Mouse (Mus musculus): ENCODE results near the gene Smg6. TPM values are rescaled to one million over a fixed set of nuclear protein-coding genes. Genes with fewer than 3 reads are reported as not detected.

Gene Smg6
- polyA plus RNA-seq, 1 experiment from 2014 or later, result 19.2 TPM

DNA sequence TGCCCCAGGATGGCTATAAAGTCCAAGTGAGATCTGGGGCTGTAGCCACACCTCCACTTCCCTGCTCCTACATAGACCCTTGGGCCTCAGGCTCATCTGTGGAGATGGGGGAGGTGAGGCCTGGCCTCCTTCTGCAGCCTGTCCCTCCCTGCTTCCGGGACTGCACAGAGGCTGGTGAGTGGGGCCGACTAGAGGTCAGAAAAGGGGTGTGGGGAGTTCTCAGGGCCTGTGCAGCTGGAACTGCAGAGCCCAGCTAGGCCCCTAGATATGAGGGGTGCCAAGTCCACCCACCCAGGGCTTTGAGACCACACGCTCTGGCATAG lies 222.2 kb downstream of the Smg6 start:
- H3K4me1 ChIP-seq (replicated peaks; ENCODE audit: control insufficient read depth, insufficient read depth, low read length), result peaks cover 8% of the 10 kb centered on the region
- H3K36me3 ChIP-seq (ENCODE audit: control insufficient read depth, insufficient read depth), result peaks cover 13% of the 10 kb centered on the region
- peak overlapping the region; percentile 43; the same call in 1 of the 2 replicates for H3K27ac ChIP-seq (ENCODE audit: low read length)
- no peak overlapping the region for H3K4me2 ChIP-seq (ENCODE audit: low read length)
- WGBS, result 68% methylated on average over 3 of the region's 3 CpGs
- no peak for ATAC-seq
- no peak overlapping the region for H3K9ac ChIP-seq (replicated peaks; ENCODE audit: low read depth, low read length)
- no peak overlapping the region for H3K4me3 ChIP-seq (replicated peaks; ENCODE audit: low read length)
- H3K9me3 ChIP-seq (ENCODE audit: control insufficient read depth, low read length), result no peaks in the 10 kb centered on the region
- H3K27me3 ChIP-seq (replicated peaks; ENCODE audit: control insufficient read depth, insufficient read depth, low read length), result no peaks in the 10 kb centered on the region

- no peak for ATAC-seq
- 90% methylated on average over 11 of the region's 11 CpGs for WGBS
- Histone ChIP-seq H3K4me1 (replicated peaks; ENCODE audit: control insufficient read depth, insufficient read depth, low read length) (peaks cover 8% of the 10 kb centered on the region), H3K9me3 (ENCODE audit: control insufficient read depth, low read length) (no peaks in the 10 kb centered on the region), H3K27me3 (replicated peaks; ENCODE audit: control insufficient read depth, insufficient read depth, low read length) (no peaks in the 10 kb centered on the region), H3K9ac (replicated peaks; ENCODE audit: low read depth, low read length) (no peak overlapping the region), H3K4me3 (replicated peaks; ENCODE audit: low read length) (no peak overlapping the region), H3K27ac (ENCODE audit: low read length) (peak overlapping the region; percentile 43; the same call in 1 of the 2 replicates), H3K4me2 (ENCODE audit: low read length) (no peak overlapping the region), H3K36me3 (ENCODE audit: control insufficient read depth, insufficient read depth) (peaks cover 9% of the 10 kb centered on the region)
Observed at GRCm38 (mm10) chr11:75148332-75149035, 222.9 kb downstream of the Smg6 start.

- Histone ChIP-seq H3K4me2 (ENCODE audit: low read length) (no peak overlapping the region), H3K27me3 (replicated peaks; ENCODE audit: control insufficient read depth, insufficient read depth, low read length) (no peaks in the 10 kb centered on the region), H3K27ac (ENCODE audit: low read length) (no peak overlapping the region), H3K36me3 (ENCODE audit: control insufficient read depth, insufficient read depth) (0 out of 2 replicates have a peak, but pooled peaks cover 2% of the 10 kb centered on the region), H3K9ac (replicated peaks; ENCODE audit: low read depth, low read length) (no peak overlapping the region), H3K9me3 (ENCODE audit: control insufficient read depth, low read length) (no peaks in the 10 kb centered on the region), H3K4me3 (replicated peaks; ENCODE audit: low read length) (no peak overlapping the region), H3K4me1 (replicated peaks; ENCODE audit: control insufficient read depth, insufficient read depth, low read length) (peaks cover 8% of the 10 kb centered on the region)
- 88% methylated on average over 1 of the region's 1 CpGs for WGBS
- ATAC-seq, result no peak
Observed at GRCm38 (mm10) chr11:75150346-75150745, 224.7 kb downstream of the Smg6 start.

- H3K27me3 ChIP-seq (replicated peaks; ENCODE audit: control insufficient read depth, insufficient read depth, low read length), result no peaks in the 10 kb centered on the region
- H3K4me1 ChIP-seq (replicated peaks; ENCODE audit: control insufficient read depth, insufficient read depth, low read length), result no peaks in the 10 kb centered on the region
- no peak overlapping the region for H3K27ac ChIP-seq (ENCODE audit: low read length)
- H3K9ac ChIP-seq (replicated peaks; ENCODE audit: low read depth, low read length), result no peak overlapping the region
- H3K36me3 ChIP-seq (ENCODE audit: control insufficient read depth, insufficient read depth), result 0 out of 2 replicates have a peak, but pooled peaks cover 2% of the 10 kb centered on the region
- ATAC-seq, result no peak
- no peak overlapping the region for H3K4me3 ChIP-seq (replicated peaks; ENCODE audit: low read length)
- WGBS, result 81% methylated on average over 18 of the region's 18 CpGs
- no peaks in the 10 kb centered on the region for H3K9me3 ChIP-seq (ENCODE audit: control insufficient read depth, low read length)
- no peak overlapping the region for H3K4me2 ChIP-seq (ENCODE audit: low read length)
Observed at GRCm38 (mm10) chr11:75152603-75153557, 227.3 kb downstream of the Smg6 start.

- H3K27me3 ChIP-seq (replicated peaks; ENCODE audit: control insufficient read depth, insufficient read depth, low read length), result no peaks in the 10 kb centered on the region
- 76% methylated on average over 6 of the region's 6 CpGs for WGBS
- no peak overlapping the region for H3K4me2 ChIP-seq (ENCODE audit: low read length)
- no peak overlapping the region for H3K9ac ChIP-seq (replicated peaks; ENCODE audit: low read depth, low read length)
- H3K9me3 ChIP-seq (ENCODE audit: control insufficient read depth, low read length), result no peaks in the 10 kb centered on the region
- ATAC-seq, result no peak
- no peak overlapping the region for H3K27ac ChIP-seq (ENCODE audit: low read length)
- no peaks in the 10 kb centered on the region for H3K4me1 ChIP-seq (replicated peaks; ENCODE audit: control insufficient read depth, insufficient read depth, low read length)
- no peak overlapping the region for H3K4me3 ChIP-seq (replicated peaks; ENCODE audit: low read length)
- H3K36me3 ChIP-seq (ENCODE audit: control insufficient read depth, insufficient read depth), result 0 out of 2 replicates have a peak, but pooled peaks cover 2% of the 10 kb centered on the region
Observed at GRCm38 (mm10) chr11:75154053-75154585, 228.5 kb downstream of the Smg6 start.

GRCm38 (mm10) chr11:75155985-75156384 lies 230.4 kb downstream of the Smg6 start:
- no peak overlapping the region for H3K4me3 ChIP-seq (replicated peaks; ENCODE audit: low read length)
- H3K27ac ChIP-seq (ENCODE audit: low read length), result no peak overlapping the region
- H3K36me3 ChIP-seq (ENCODE audit: control insufficient read depth, insufficient read depth), result peaks cover 2% of the 10 kb centered on the region; the same call in 1 of the 2 replicates
- H3K27me3 ChIP-seq (replicated peaks; ENCODE audit: control insufficient read depth, insufficient read depth, low read length), result no peaks in the 10 kb centered on the region
- H3K4me1 ChIP-seq (replicated peaks; ENCODE audit: control insufficient read depth, insufficient read depth, low read length), result no peaks in the 10 kb centered on the region
- H3K4me2 ChIP-seq (ENCODE audit: low read length), result no peak overlapping the region
- no peak overlapping the region for H3K9ac ChIP-seq (replicated peaks; ENCODE audit: low read depth, low read length)
- H3K9me3 ChIP-seq (ENCODE audit: control insufficient read depth, low read length), result no peaks in the 10 kb centered on the region
- no peak for ATAC-seq
- WGBS, result 85% methylated on average over 6 of the region's 6 CpGs

DNA sequence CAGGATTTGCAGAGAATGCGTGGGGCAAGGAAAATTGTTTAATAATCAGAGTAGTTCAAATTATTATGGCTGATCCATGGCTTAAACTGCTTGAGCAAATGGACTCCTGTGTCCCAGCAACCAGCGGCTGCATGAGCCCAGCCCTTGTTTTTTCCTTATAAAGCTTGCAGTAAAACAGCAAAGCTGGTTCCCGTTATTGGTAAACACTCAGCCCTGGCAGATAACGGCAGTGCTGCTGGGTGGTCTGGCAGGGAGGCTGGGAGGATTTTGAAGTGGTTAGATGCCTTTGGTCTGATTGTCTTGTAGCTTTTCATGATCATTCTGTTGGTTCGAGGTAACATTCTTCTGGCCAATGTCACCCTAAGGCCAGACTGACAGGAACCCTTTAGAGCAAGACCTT lies 230.8 kb downstream of the Smg6 start:
- Histone ChIP-seq H3K4me2 (ENCODE audit: low read length) (no peak overlapping the region), H3K27ac (ENCODE audit: low read length) (no peak overlapping the region), H3K36me3 (ENCODE audit: control insufficient read depth, insufficient read depth) (peaks cover 2% of the 10 kb centered on the region; the same call in 1 of the 2 replicates), H3K9me3 (ENCODE audit: control insufficient read depth, low read length) (no peaks in the 10 kb centered on the region), H3K27me3 (replicated peaks; ENCODE audit: control insufficient read depth, insufficient read depth, low read length) (no peaks in the 10 kb centered on the region), H3K9ac (replicated peaks; ENCODE audit: low read depth, low read length) (no peak overlapping the region), H3K4me3 (replicated peaks; ENCODE audit: low read length) (no peak overlapping the region), H3K4me1 (replicated peaks; ENCODE audit: control insufficient read depth, insufficient read depth, low read length) (no peaks in the 10 kb centered on the region)
- ATAC-seq, result no peak
- WGBS, result 73% methylated on average over 5 of the region's 5 CpGs

DNA sequence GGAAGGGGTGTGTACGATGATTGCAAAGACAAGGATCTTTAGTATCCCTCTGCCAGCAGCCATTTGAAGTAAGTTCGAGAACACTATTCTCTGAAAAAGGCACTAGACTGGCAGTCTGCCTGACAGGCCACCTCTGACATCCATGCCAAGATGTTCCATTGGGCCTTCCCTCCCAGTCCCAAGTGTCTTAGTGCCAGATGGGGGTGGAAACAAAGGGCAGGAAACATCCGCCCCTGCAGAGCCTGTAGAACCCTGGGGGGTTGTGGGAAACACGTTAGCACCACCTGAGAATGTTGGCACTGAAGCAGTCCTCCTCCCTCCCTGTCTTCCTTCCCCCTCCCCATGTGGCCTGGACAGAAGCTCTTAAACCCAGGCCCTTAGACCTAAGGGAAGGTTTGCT lies 231.4 kb downstream of the Smg6 start:
- no peaks in the 10 kb centered on the region for H3K4me1 ChIP-seq (replicated peaks; ENCODE audit: control insufficient read depth, insufficient read depth, low read length)
- no peak overlapping the region for H3K4me3 ChIP-seq (replicated peaks; ENCODE audit: low read length)
- no peaks in the 10 kb centered on the region for H3K9me3 ChIP-seq (ENCODE audit: control insufficient read depth, low read length)
- H3K4me2 ChIP-seq (ENCODE audit: low read length), result no peak overlapping the region
- H3K36me3 ChIP-seq (ENCODE audit: control insufficient read depth, insufficient read depth), result peaks cover 2% of the 10 kb centered on the region; the same call in 1 of the 2 replicates
- no peaks in the 10 kb centered on the region for H3K27me3 ChIP-seq (replicated peaks; ENCODE audit: control insufficient read depth, insufficient read depth, low read length)
- H3K9ac ChIP-seq (replicated peaks; ENCODE audit: low read depth, low read length), result no peak overlapping the region
- 45% methylated on average over 4 of the region's 4 CpGs for WGBS
- no peak for ATAC-seq
- H3K27ac ChIP-seq (ENCODE audit: low read length), result no peak overlapping the region

- Histone ChIP-seq H3K4me2 (ENCODE audit: low read length) (no peak overlapping the region), H3K36me3 (ENCODE audit: control insufficient read depth, insufficient read depth) (peaks cover 3% of the 10 kb centered on the region; the same call in 1 of the 2 replicates), H3K4me1 (replicated peaks; ENCODE audit: control insufficient read depth, insufficient read depth, low read length) (no peaks in the 10 kb centered on the region), H3K27me3 (replicated peaks; ENCODE audit: control insufficient read depth, insufficient read depth, low read length) (no peaks in the 10 kb centered on the region), H3K4me3 (replicated peaks; ENCODE audit: low read length) (no peak overlapping the region), H3K9ac (replicated peaks; ENCODE audit: low read depth, low read length) (no peak overlapping the region), H3K27ac (ENCODE audit: low read length) (no peak overlapping the region), H3K9me3 (ENCODE audit: control insufficient read depth, low read length) (no peaks in the 10 kb centered on the region)
- WGBS, result 75% methylated on average over 2 of the region's 2 CpGs
- no peak for ATAC-seq
Observed at GRCm38 (mm10) chr11:75157901-75158300, 232.3 kb downstream of the Smg6 start.
